Mouse (Mus musculus): ENCODE results near the gene Ssc5d. TPM values are rescaled to one million over a fixed set of nuclear protein-coding genes. Genes with fewer than 3 reads are reported as not detected.

Gene Ssc5d
- total and polyA plus RNA-seq, 3 experiments, result 0.09 to 1.6 (median 0.30) TPM

GRCm38 (mm10) chr7:4947855-4948254 lies 22.3 kb downstream of the Ssc5d start:
- TF ChIP-seq GABPA (IDR thresholded peaks at IDR 0.05; ENCODE audit: insufficient replicate concordance, low read depth, low read length), result no peak
- TF ChIP-seq ELF1 (IDR thresholded peaks at IDR 0.05; ENCODE audit: low read depth, low read length), result no peak
- TF ChIP-seq KAT2A (IDR thresholded peaks at IDR 0.05; ENCODE audit: insufficient replicate concordance, low read length), result no peak
- TF ChIP-seq HCFC1 (IDR thresholded peaks at IDR 0.05; ENCODE audit: low read depth, low read length), result no peak
- Histone ChIP-seq H3K4me3 (replicated peaks in 1 of 3; ENCODE audit: low read depth in 2 of 3, low read length in 2 of 3, poor library complexity in 1 of 3) (no peak overlapping the region), H3K36me3 (replicated peaks in 1 of 2; ENCODE audit: control insufficient read depth in 1 of 2, insufficient read depth in 1 of 2, low read length in 1 of 2) (peaks cover 0 to 9% of the 10 kb centered on the region in 2 experiments), H3K4me1 (ENCODE audit: control insufficient read depth in 1 of 2, insufficient read depth in 2 of 2) (peaks cover 3 to 5% of the 10 kb centered on the region in 2 experiments; a peak in 1 of 4 replicates), H3K4me2 (ENCODE audit: insufficient read depth, low read depth, poor library complexity, severe bottlenecking) (no peak overlapping the region), H3K9ac (ENCODE audit: insufficient read depth, low read depth) (no peak overlapping the region), H3K79me2 (replicated peaks; ENCODE audit: control insufficient read depth, extremely low read depth, insufficient read depth, poor library complexity, severe bottlenecking) (no peaks in the 10 kb centered on the region), H3K27ac (ENCODE audit: insufficient read depth, low read depth) (no peak overlapping the region), H3K27me3 (replicated peaks) (peaks cover 1% of the 10 kb centered on the region), H3K9me3 (replicated peaks; ENCODE audit: low read length) (peaks cover 2% of the 10 kb centered on the region)
- dilution Hi-C loops (cut with MboI; ENCODE audit: extremely low pct_ligation_motif_present, extremely low pct_unique_long_range_greater_than_20kb, low sequenced_read_pairs) (no loop called here), in situ Hi-C loops (cut with MboI; ENCODE audit: low pct_ligation_motif_present, low pct_unique_long_range_greater_than_20kb, low sequenced_read_pairs) (loop anchor here (10.0 kb wide), 1 partner anchor 383 kb away; no protein-coding TSS in a partner anchor)
- no peak for DNase-seq (ENCODE audit: extremely low read depth)

- DNase-seq (ENCODE audit: extremely low read depth), result no peak
- H3K79me2 ChIP-seq (replicated peaks; ENCODE audit: control insufficient read depth, extremely low read depth, insufficient read depth, poor library complexity, severe bottlenecking), result no peaks in the 10 kb centered on the region
- no peak overlapping the region for H3K4me2 ChIP-seq (ENCODE audit: insufficient read depth, low read depth, poor library complexity, severe bottlenecking)
- peaks cover 3 to 4% of the 10 kb centered on the region in 2 experiments; a peak in 1 of 4 replicates for H3K4me1 ChIP-seq (ENCODE audit: control insufficient read depth in 1 of 2, insufficient read depth in 2 of 2)
- peaks cover 1% of the 10 kb centered on the region for H3K27me3 ChIP-seq (replicated peaks)
- no peak for TF ChIP-seq ZMIZ1 (IDR thresholded peaks at IDR 0.05; ENCODE audit: low read depth, low read length)
- no peak for TF ChIP-seq RAD21 (IDR thresholded peaks at IDR 0.05; ENCODE audit: low read depth, low read length)
- TF ChIP-seq ETS1 (conservative IDR thresholded peaks at IDR 0.05; ENCODE audit: low read depth, low read length), result no peak
- TF ChIP-seq MAX (IDR thresholded peaks at IDR 0.05; ENCODE audit: low read length), result no peak
- no peak for TF ChIP-seq JUND (conservative IDR thresholded peaks at IDR 0.05; ENCODE audit: low read depth, low read length)
- TF ChIP-seq MAFK (IDR thresholded peaks at IDR 0.05; ENCODE audit: insufficient replicate concordance, low read length), result no peak
- H3K36me3 ChIP-seq (replicated peaks in 1 of 2; ENCODE audit: control insufficient read depth in 1 of 2, insufficient read depth in 1 of 2, low read length in 1 of 2), result peaks cover 0 to 9% of the 10 kb centered on the region in 2 experiments
- H3K27ac ChIP-seq (ENCODE audit: insufficient read depth, low read depth), result no peak overlapping the region
- in situ Hi-C loops (cut with MboI; ENCODE audit: low pct_ligation_motif_present, low pct_unique_long_range_greater_than_20kb, low sequenced_read_pairs), result loop anchor here (10.0 kb wide), 1 partner anchor 384 kb away; no protein-coding TSS in a partner anchor
- H3K9ac ChIP-seq (ENCODE audit: insufficient read depth, low read depth), result no peak overlapping the region
- dilution Hi-C loops (cut with MboI; ENCODE audit: extremely low pct_ligation_motif_present, extremely low pct_unique_long_range_greater_than_20kb, low sequenced_read_pairs), result no loop called here
- no peak overlapping the region for H3K4me3 ChIP-seq (replicated peaks in 1 of 3; ENCODE audit: low read depth in 2 of 3, low read length in 2 of 3, poor library complexity in 1 of 3)
- peaks cover 2% of the 10 kb centered on the region for H3K9me3 ChIP-seq (replicated peaks; ENCODE audit: low read length)
Observed at GRCm38 (mm10) chr7:4948386-4948785, 22.8 kb downstream of the Ssc5d start.

GRCm38 (mm10) chr7:4950561-4951342 lies 25.2 kb downstream of the Ssc5d start:
- no peak overlapping the region for H3K4me2 ChIP-seq (ENCODE audit: insufficient read depth, low read depth, poor library complexity, severe bottlenecking)
- dilution Hi-C loops (cut with MboI; ENCODE audit: extremely low pct_ligation_motif_present, extremely low pct_unique_long_range_greater_than_20kb, low sequenced_read_pairs) (no loop called here), in situ Hi-C loops (cut with MboI; ENCODE audit: low pct_ligation_motif_present, low pct_unique_long_range_greater_than_20kb, low sequenced_read_pairs) (no loop called here)
- no peaks in the 10 kb centered on the region for H3K4me1 ChIP-seq (ENCODE audit: control insufficient read depth in 1 of 2, insufficient read depth in 2 of 2)
- H3K9me3 ChIP-seq (replicated peaks; ENCODE audit: low read length), result peaks cover 2% of the 10 kb centered on the region
- peaks cover 1% of the 10 kb centered on the region for H3K27me3 ChIP-seq (replicated peaks)
- no peak overlapping the region for H3K27ac ChIP-seq (ENCODE audit: insufficient read depth, low read depth)
- no peaks in the 10 kb centered on the region for H3K79me2 ChIP-seq (replicated peaks; ENCODE audit: control insufficient read depth, extremely low read depth, insufficient read depth, poor library complexity, severe bottlenecking)
- H3K9ac ChIP-seq (ENCODE audit: insufficient read depth, low read depth), result no peak overlapping the region
- no peak overlapping the region for H3K4me3 ChIP-seq (replicated peaks in 1 of 3; ENCODE audit: low read depth in 2 of 3, low read length in 2 of 3, poor library complexity in 1 of 3)
- no peak for DNase-seq (ENCODE audit: extremely low read depth)
- TF ChIP-seq BHLHE40 (IDR thresholded peaks at IDR 0.05; ENCODE audit: low read depth, low read length), result no peak
- no peak for TF ChIP-seq ETS1 (conservative IDR thresholded peaks at IDR 0.05; ENCODE audit: low read depth, low read length)
- no peak for TF ChIP-seq ZMIZ1 (IDR thresholded peaks at IDR 0.05; ENCODE audit: low read depth, low read length)
- TF ChIP-seq POLR2A (IDR thresholded peaks at IDR 0.05; ENCODE audit: low read depth, low read length), result no peak
- TF ChIP-seq KAT2A (IDR thresholded peaks at IDR 0.05; ENCODE audit: insufficient replicate concordance, low read length), result no peak
- TF ChIP-seq TBP (conservative IDR thresholded peaks at IDR 0.05; ENCODE audit: low read depth, low read length), result no peak
- no peaks in the 10 kb centered on the region for H3K36me3 ChIP-seq (replicated peaks in 1 of 2; ENCODE audit: control insufficient read depth in 1 of 2, insufficient read depth in 1 of 2, low read length in 1 of 2)
